ENCODE assay signal across 8 mouse cellular contexts in the genomic region with DNA sequence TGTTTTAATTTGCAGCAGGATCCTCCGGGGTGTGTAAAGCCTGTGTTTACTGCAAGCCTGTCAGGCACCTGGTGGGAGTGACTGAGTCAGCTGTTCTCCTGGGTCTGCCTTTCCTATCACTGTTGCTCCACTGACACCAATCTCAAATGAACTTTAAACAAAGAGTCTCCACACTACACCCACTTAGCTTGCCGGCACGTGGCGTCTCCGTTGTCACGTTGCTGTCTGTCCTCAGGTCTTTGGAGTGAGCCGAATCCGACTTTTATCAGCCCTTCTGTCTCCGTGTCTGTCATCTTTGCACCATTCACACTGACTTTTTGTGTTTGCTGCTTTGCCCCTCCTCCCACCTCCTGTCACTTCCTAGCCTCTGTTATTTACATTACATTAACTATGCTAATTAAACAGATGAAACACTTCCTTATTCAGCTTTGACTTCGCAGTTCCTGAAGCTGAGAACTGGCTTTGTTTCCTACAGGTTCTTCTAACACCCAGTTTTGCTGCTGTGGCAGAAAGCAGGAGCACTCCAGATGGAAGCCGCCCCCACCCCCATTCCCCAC. TPM values are rescaled to one million over a fixed set of nuclear protein-coding genes. Genes with fewer than 3 reads are reported as not detected.
DNase-seq lines count a peak whose midpoint lies in the region; ATAC-seq and TF ChIP-seq lines count a peak whose summit lies in the region.

No protein-coding gene starts in this region.

- no peak for TF ChIP-seq POLR2A in CH12.LX (IDR thresholded peaks at IDR 0.05; ENCODE audit: low read depth, low read length)
- no peak for TF ChIP-seq POLR2A in bone marrow, adult 2 months (IDR thresholded peaks at IDR 0.05; ENCODE audit: borderline replicate concordance, control insufficient read depth, low read depth, low read length)

- H3K36me3 ChIP-seq in CH12.LX (replicated peaks in 1 of 2; ENCODE audit: control insufficient read depth in 1 of 2, insufficient read depth in 1 of 2, low read length in 1 of 2), result no peaks in the 10 kb centered on the region
- H3K36me3 ChIP-seq in heart, embryonic 14.5 days (ENCODE audit: control insufficient read depth, insufficient read depth, low read length), result no peaks in the 10 kb centered on the region

- peak overlapping the region; percentile 73 for H3K4me2 ChIP-seq in CH12.LX (ENCODE audit: insufficient read depth, low read depth, poor library complexity, severe bottlenecking)
- peak overlapping the region; percentile 51 for H3K4me2 ChIP-seq in heart, embryonic 14.5 days (ENCODE audit: low read length)

- DNase-seq in CH12.LX (ENCODE audit: extremely low read depth), result peak; percentile 42
- DNase-seq in kidney, postnatal 36 days, result peak; percentile 20 to 38
- peak; percentile 16 for DNase-seq in lung, postnatal 10 days
- DNase-seq in retina, postnatal 1 day, result peak; percentile 37
- DNase-seq in testis, postnatal 10 days (ENCODE audit: low spot score), result no peak
- DNase-seq in cerebellum, postnatal 14 days, result no peak

- H3K9ac ChIP-seq in CH12.LX (ENCODE audit: insufficient read depth, low read depth), result no peak overlapping the region
- 0 out of 2 replicates have a peak overlapping the region, but pooled peaks have one; percentile 48 for H3K9ac ChIP-seq in heart, embryonic 14.5 days (ENCODE audit: low read length)

- 3% methylated on average over 11 of the region's 11 CpGs for WGBS in bone marrow, adult 2 months
- 3% methylated on average over 11 of the region's 11 CpGs for WGBS in heart, embryonic 14.5 days

- in situ Hi-C loops in CH12.LX (cut with MboI; ENCODE audit: low pct_ligation_motif_present, low pct_unique_long_range_greater_than_20kb, low sequenced_read_pairs), result no loop called here

- peaks cover 10 to 48% of the 10 kb centered on the region in 2 experiments for H3K4me1 ChIP-seq in CH12.LX (ENCODE audit: control insufficient read depth in 1 of 2, insufficient read depth in 2 of 2)
- no peaks in the 10 kb centered on the region; the same call in none of the 2 replicates for H3K4me1 ChIP-seq in bone marrow, adult 2 months (ENCODE audit: control insufficient read depth, insufficient read depth, low read length)
- peaks cover 23 to 27% of the 10 kb centered on the region in 2 experiments for H3K4me1 ChIP-seq in heart, embryonic 14.5 days (ENCODE audit: control insufficient read depth in 2 of 2, insufficient read depth in 2 of 2, low read length in 2 of 2)

- no peaks in the 10 kb centered on the region for H3K79me2 ChIP-seq in CH12.LX (replicated peaks; ENCODE audit: control insufficient read depth, extremely low read depth, insufficient read depth, poor library complexity, severe bottlenecking)

- ATAC-seq in heart, embryonic 14.5 days (ENCODE audit: insufficient number of reproducible peaks, insufficient read depth, low FRiP score, low read depth), result no peak

- H3K27ac ChIP-seq in CH12.LX (ENCODE audit: insufficient read depth, low read depth), result no peak overlapping the region
- H3K27ac ChIP-seq in bone marrow, adult 2 months (ENCODE audit: control insufficient read depth, insufficient read depth, low read depth, low read length, poor library complexity), result peak overlapping the region; percentile 50; the same call in 1 of the 2 replicates
- no peak overlapping the region for H3K27ac ChIP-seq in heart, embryonic 14.5 days (replicated peaks in 1 of 2; ENCODE audit: control insufficient read depth in 1 of 2, insufficient read depth in 1 of 2, low read depth in 2 of 2, low read length in 2 of 2)

- TF ChIP-seq CTCF in CH12.LX (conservative IDR thresholded peaks at IDR 0.05 in 1 of 2, IDR thresholded peaks at IDR 0.05 in 1 of 2; ENCODE audit: low read depth in 2 of 2, low read length in 2 of 2), result no peak
- no peak for TF ChIP-seq CTCF in bone marrow, adult 2 months (IDR thresholded peaks at IDR 0.05; ENCODE audit: control insufficient read depth, insufficient read depth, low read length)

- no peak for TF ChIP-seq EP300 in CH12.LX (IDR thresholded peaks at IDR 0.05; ENCODE audit: low read length)

- H3K9me3 ChIP-seq in CH12.LX (replicated peaks; ENCODE audit: low read length), result peaks cover 10% of the 10 kb centered on the region
- H3K9me3 ChIP-seq in heart, embryonic 14.5 days (ENCODE audit: control insufficient read depth, low read length), result no peaks in the 10 kb centered on the region

- H3K4me3 ChIP-seq in CH12.LX (replicated peaks in 1 of 3; ENCODE audit: low read depth in 2 of 3, low read length in 2 of 3, poor library complexity in 1 of 3), result no peak overlapping the region
- peak overlapping the region; percentile 62 for H3K4me3 ChIP-seq in bone marrow, adult 2 months (replicated peaks; ENCODE audit: control insufficient read depth, low read depth, low read length)
- H3K4me3 ChIP-seq in heart, embryonic 14.5 days (ENCODE audit: control insufficient read depth in 1 of 2, insufficient read depth in 1 of 2, low read depth in 1 of 2, low read length in 2 of 2), result peak overlapping the region in 1 of 2 experiments; percentile 9; a peak in 1 of 4 replicates

- dilution Hi-C loops in CH12.LX (cut with MboI; ENCODE audit: extremely low pct_ligation_motif_present, extremely low pct_unique_long_range_greater_than_20kb, low sequenced_read_pairs), result no loop called here

- H3K27me3 ChIP-seq in CH12.LX (replicated peaks), result no peaks in the 10 kb centered on the region
- no peaks in the 10 kb centered on the region for H3K27me3 ChIP-seq in heart, embryonic 14.5 days (ENCODE audit: control insufficient read depth, insufficient read depth, low read length)

- TF ChIP-seq RAD21 in CH12.LX (IDR thresholded peaks at IDR 0.05; ENCODE audit: low read depth, low read length), result no peak

TF ChIP-seq in CH12.LX, 34 proteins besides CTCF, POLR2A, EP300 and RAD21:
- TF ChIP-seq CHD2 (IDR thresholded peaks at IDR 0.05; ENCODE audit: low read length), result peak; percentile 27; the same call in 1 of the 2 replicates
- no peak for TF ChIP-seq SMC3 (IDR thresholded peaks at IDR 0.05; ENCODE audit: low read depth, low read length)
- peak; percentile 71 for TF ChIP-seq MAX (IDR thresholded peaks at IDR 0.05; ENCODE audit: low read length)
- no peak for TF ChIP-seq UBTF (IDR thresholded peaks at IDR 0.05; ENCODE audit: low read depth, low read length)
- TF ChIP-seq ELF1 (IDR thresholded peaks at IDR 0.05; ENCODE audit: low read depth, low read length), result peak; percentile 64; the same call in 1 of the 2 replicates
- 0 out of 2 replicates have a peak, but pooled peaks have one; percentile 35 for TF ChIP-seq MYC (IDR thresholded peaks at IDR 0.05; ENCODE audit: low read depth, low read length)
- TF ChIP-seq POLR2AphosphoS2 (IDR thresholded peaks at IDR 0.05; ENCODE audit: low read depth, low read length), result no peak
- no peak for TF ChIP-seq RCOR1 (conservative IDR thresholded peaks at IDR 0.05; ENCODE audit: low read depth, low read length)
- peak; percentile 78 for TF ChIP-seq BHLHE40 (IDR thresholded peaks at IDR 0.05; ENCODE audit: low read depth, low read length)

RNA-seq across cellular contexts. Expression of a gene that starts 56.7 kb away (rescaled TPM):
- total RNA-seq in CH12.LX (2012; rRNA removed), result 18.3 and 21.6 TPM in 2 replicates
- total RNA-seq in CH12.LX (2014; rRNA removed), result 26.9 and 27.1 TPM in 2 replicates
- polyA plus RNA-seq in CH12.LX (2012; ENCODE audit: insufficient read length, low read depth), result 16.0 and 21.3 TPM in 2 replicates
- polyA plus RNA-seq in bone marrow, adult 2 months (2011; ENCODE audit: insufficient read depth, insufficient read length, low replicate concordance, missing spikeins), result 10.4 and 10.6 TPM in 2 replicates
- 3.8 TPM in 2 replicates for polyA plus RNA-seq in heart, embryonic 14.5 days (2014; fragmentation: Nextera tagmentation; extraction: Ambion mirVana)

Comparison
In these comparisons a context has a peak if more than half of its experiments do, and no peak if none do; other contexts are left out.
1. DNase-seq: peak in CH12.LX (single experiment), kidney, postnatal 36 days (2 of 2), lung, postnatal 10 days (single experiment) and retina, postnatal 1 day (single experiment); none in testis, postnatal 10 days (single experiment) and cerebellum, postnatal 14 days (0 of 2).